Mouse (Mus musculus): ENCODE results near the gene Rpusd1.
"Not testable (repeated sequence)": the region's sequence is repeated elsewhere in the genome, so short reads cannot be mapped to it uniquely, and the experiment has no call there.

The Rpusd1 gene

GRCm38 (mm10) chr17:25741471-25741870 lies 14.0 kb downstream of the Rpusd1 start:
- DNase-seq: not testable (repeated sequence)

GRCm38 (mm10) chr17:25743831-25744230 lies 16.4 kb downstream of the Rpusd1 start:
- DNase-seq: no peak

- DNase-seq: no peak
Measured at GRCm38 (mm10) chr17:25744311-25744710, 16.8 kb downstream of the Rpusd1 start.

GRCm38 (mm10) chr17:25748238-25748637 lies 20.8 kb downstream of the Rpusd1 start:
- no peak for DNase-seq

GRCm38 (mm10) chr17:25749314-25749713 lies 21.8 kb downstream of the Rpusd1 start:
- no peak for DNase-seq

GRCm38 (mm10) chr17:25751446-25751845 lies 24.0 kb downstream of the Rpusd1 start:
- peak; percentile 61 to 64 for DNase-seq

GRCm38 (mm10) chr17:25754241-25754640 lies 26.8 kb downstream of the Rpusd1 start, which contains the start of gene Msln:
Gene Msln (minus strand): TSS chr17:25754378.
- no peak for DNase-seq

- DNase-seq: no peak
Measured at GRCm38 (mm10) chr17:25755086-25755485, 27.6 kb downstream of the Rpusd1 start.

- no peak for DNase-seq
Measured at GRCm38 (mm10) chr17:25755627-25756377, 28.3 kb downstream of the Rpusd1 start.

- DNase-seq: no peak
Measured at GRCm38 (mm10) chr17:25756378-25757242, 29.1 kb downstream of the Rpusd1 start.

GRCm38 (mm10) chr17:25757691-25758090 lies 30.2 kb downstream of the Rpusd1 start:
- DNase-seq: no peak

- no peak for DNase-seq
Measured at GRCm38 (mm10) chr17:25760148-25760547, 32.7 kb downstream of the Rpusd1 start.

GRCm38 (mm10) chr17:25761561-25761970 lies 34.1 kb downstream of the Rpusd1 start:
- no peak for DNase-seq

- DNase-seq: no peak
Measured at GRCm38 (mm10) chr17:25762591-25762990, 35.1 kb downstream of the Rpusd1 start.

- DNase-seq: no peak
Measured at GRCm38 (mm10) chr17:25765886-25766285, 38.4 kb downstream of the Rpusd1 start.

- DNase-seq: no peak
Measured at GRCm38 (mm10) chr17:25769331-25769730, 41.9 kb downstream of the Rpusd1 start.

GRCm38 (mm10) chr17:25773549-25774120 lies 46.2 kb downstream of the Rpusd1 start, which contains the start of gene Narfl:
Gene Narfl (plus strand): TSS chr17:25773776.
- peak; percentile 97 to 98 for DNase-seq

GRCm38 (mm10) chr17:25775318-25776062 lies 48.0 kb downstream of the Rpusd1 start:
- DNase-seq: peak; percentile 52 to 67

- no peak for DNase-seq
Measured at GRCm38 (mm10) chr17:25777948-25778347, 50.5 kb downstream of the Rpusd1 start.

Measured in kidney, postnatal 25 days (tissue).